Mouse (Mus musculus): ENCODE measurements around the gene Btn2a2.

Btn2a2 gene

DNA sequence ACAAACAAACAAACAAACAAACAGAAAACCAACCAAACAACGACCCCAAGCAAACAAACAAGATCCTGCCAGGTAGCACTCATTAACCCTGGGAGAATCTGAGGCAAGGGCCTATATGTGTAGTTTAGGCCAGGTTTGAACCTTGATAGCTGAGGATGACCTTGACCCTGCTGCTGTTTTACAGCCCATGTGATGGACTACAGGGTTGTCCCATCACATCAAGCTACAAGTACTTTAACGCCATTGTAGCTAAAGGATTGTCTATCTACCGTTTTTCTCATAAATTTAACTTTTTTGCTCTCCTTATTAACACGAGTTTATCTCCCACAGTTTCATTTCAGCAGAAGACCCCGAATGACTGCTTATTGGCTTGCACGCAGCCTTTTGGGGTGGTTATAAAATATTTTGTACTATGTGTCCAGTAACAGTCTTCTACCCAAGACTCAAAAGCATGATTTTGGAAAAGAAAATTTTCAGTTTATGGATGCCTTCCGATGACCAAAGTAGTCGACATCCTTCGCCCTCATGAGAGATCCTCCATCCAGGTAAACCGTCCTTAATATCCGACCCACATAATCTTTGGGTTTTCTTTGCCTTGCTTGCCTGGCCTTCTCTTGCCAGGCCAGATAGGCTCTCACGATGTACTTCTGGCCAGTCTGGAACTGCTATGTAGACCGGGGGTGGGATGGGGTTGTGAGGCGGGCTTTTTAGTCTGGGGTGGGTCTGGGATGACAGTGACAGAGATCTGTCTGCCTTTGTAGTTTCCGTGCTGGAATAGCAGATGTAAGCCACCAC lies 27.4 kb upstream of the Btn2a2 start:
- Histone ChIP-seq H3K9me3 (ENCODE audit: low read length) (no peaks in the 10 kb centered on the region), H3K4me1 (replicated peaks; ENCODE audit: low read depth, low read length) (peaks cover 62% of the 10 kb centered on the region), H3K27me3 (ENCODE audit: insufficient read depth, low read length) (no peaks in the 10 kb centered on the region), H3K36me3 (ENCODE audit: insufficient read depth, low read length) (no peaks in the 10 kb centered on the region), H3K4me3 (replicated peaks; ENCODE audit: low read length) (peak overlapping the region; percentile 85)
- no peak for TF ChIP-seq POU5F1 (IDR thresholded peaks at IDR 0.05; ENCODE audit: borderline replicate concordance, low read length)
- TF ChIP-seq NANOG (IDR thresholded peaks at IDR 0.05; ENCODE audit: borderline replicate concordance, low read length), result no peak
- TF ChIP-seq CTCF (conservative IDR thresholded peaks at IDR 0.05; ENCODE audit: low read length), result no peak

DNA sequence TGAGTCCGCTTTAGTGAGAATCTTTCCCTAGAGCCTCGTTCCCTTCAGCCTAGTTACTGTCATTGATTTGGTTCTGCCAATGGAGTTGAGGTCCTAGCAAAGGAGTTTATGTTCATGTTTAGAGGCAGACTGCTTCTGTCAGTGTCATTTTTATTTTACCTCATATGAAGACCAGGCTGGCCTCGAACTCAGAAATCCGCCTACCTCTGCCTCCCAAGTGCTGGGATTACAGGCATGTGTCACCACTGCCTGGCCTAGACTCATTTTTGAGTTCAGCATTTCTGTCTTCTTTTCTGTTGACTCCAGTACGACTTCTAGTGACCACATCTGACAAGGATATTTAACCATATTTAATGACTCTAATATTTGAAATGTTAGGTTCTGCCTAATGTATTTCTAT lies 26.6 kb upstream of the Btn2a2 start:
- H3K9me3 ChIP-seq (ENCODE audit: low read length), result no peaks in the 10 kb centered on the region
- H3K4me1 ChIP-seq (replicated peaks; ENCODE audit: low read depth, low read length), result peaks cover 64% of the 10 kb centered on the region
- H3K4me3 ChIP-seq (replicated peaks; ENCODE audit: low read length), result no peak overlapping the region
- TF ChIP-seq POU5F1 (IDR thresholded peaks at IDR 0.05; ENCODE audit: borderline replicate concordance, low read length), result no peak
- TF ChIP-seq NANOG (IDR thresholded peaks at IDR 0.05; ENCODE audit: borderline replicate concordance, low read length), result no peak
- TF ChIP-seq CTCF (conservative IDR thresholded peaks at IDR 0.05; ENCODE audit: low read length), result no peak
- H3K36me3 ChIP-seq (ENCODE audit: insufficient read depth, low read length), result no peaks in the 10 kb centered on the region
- no peaks in the 10 kb centered on the region for H3K27me3 ChIP-seq (ENCODE audit: insufficient read depth, low read length)

- Histone ChIP-seq H3K4me3 (replicated peaks; ENCODE audit: low read length) (no peak overlapping the region), H3K4me1 (replicated peaks; ENCODE audit: low read depth, low read length) (peaks cover 64% of the 10 kb centered on the region), H3K9me3 (ENCODE audit: low read length) (no peaks in the 10 kb centered on the region), H3K27me3 (ENCODE audit: insufficient read depth, low read length) (no peaks in the 10 kb centered on the region), H3K36me3 (ENCODE audit: insufficient read depth, low read length) (no peaks in the 10 kb centered on the region)
- TF ChIP-seq CTCF (conservative IDR thresholded peaks at IDR 0.05; ENCODE audit: low read length), result no peak
- no peak for TF ChIP-seq POU5F1 (IDR thresholded peaks at IDR 0.05; ENCODE audit: borderline replicate concordance, low read length)
- no peak for TF ChIP-seq NANOG (IDR thresholded peaks at IDR 0.05; ENCODE audit: borderline replicate concordance, low read length)
Observed at GRCm38 (mm10) chr13:23513517-23513916, 24.9 kb upstream of the Btn2a2 start.

- Histone ChIP-seq H3K4me1 (replicated peaks; ENCODE audit: low read depth, low read length) (peaks cover 74% of the 10 kb centered on the region), H3K4me3 (replicated peaks; ENCODE audit: low read length) (no peak overlapping the region), H3K36me3 (ENCODE audit: insufficient read depth, low read length) (no peaks in the 10 kb centered on the region), H3K9me3 (ENCODE audit: low read length) (no peaks in the 10 kb centered on the region), H3K27me3 (ENCODE audit: insufficient read depth, low read length) (no peaks in the 10 kb centered on the region)
- no peak for TF ChIP-seq NANOG (IDR thresholded peaks at IDR 0.05; ENCODE audit: borderline replicate concordance, low read length)
- TF ChIP-seq POU5F1 (IDR thresholded peaks at IDR 0.05; ENCODE audit: borderline replicate concordance, low read length), result no peak
- TF ChIP-seq CTCF (conservative IDR thresholded peaks at IDR 0.05; ENCODE audit: low read length), result no peak
Observed at GRCm38 (mm10) chr13:23510127-23510526, 21.5 kb upstream of the Btn2a2 start.

DNA sequence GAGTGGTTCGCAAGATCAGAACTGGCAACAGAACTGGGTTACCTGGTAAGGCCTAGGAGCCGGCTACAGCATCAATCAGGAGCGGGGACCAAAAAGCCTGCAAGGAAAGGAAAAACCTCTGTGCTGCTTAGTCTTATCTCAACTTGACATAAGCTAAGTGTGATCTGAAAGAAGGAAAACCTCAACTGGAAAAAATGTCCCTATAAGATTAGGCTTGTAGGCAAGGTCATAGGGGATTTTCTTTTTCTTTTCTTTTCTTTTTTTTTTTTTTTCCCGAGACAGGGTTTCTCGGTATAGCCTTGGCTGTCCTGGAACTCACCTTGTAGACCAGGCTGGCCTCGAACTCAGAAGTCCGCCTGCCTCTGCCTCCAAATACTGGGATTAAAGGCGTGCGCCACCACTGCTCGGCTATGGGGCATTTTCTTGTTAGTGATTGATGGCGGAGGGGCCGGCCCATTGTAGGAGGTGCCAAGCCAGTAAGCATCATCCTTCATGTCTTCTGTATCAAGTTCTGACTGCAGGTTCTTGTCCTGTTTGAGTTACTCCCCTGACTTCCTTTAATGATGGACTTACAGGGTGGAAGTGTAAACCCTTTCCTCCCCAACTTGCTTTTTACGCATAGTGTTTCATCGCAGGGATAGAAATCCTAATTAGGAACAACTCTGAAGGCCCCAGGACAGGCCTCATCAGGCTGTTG lies 18.3 kb upstream of the Btn2a2 start:
- Histone ChIP-seq H3K4me1 (replicated peaks; ENCODE audit: low read depth, low read length) (peaks cover 67% of the 10 kb centered on the region), H3K9me3 (ENCODE audit: low read length) (no peaks in the 10 kb centered on the region), H3K4me3 (replicated peaks; ENCODE audit: low read length) (peak overlapping the region; percentile 80), H3K27me3 (ENCODE audit: insufficient read depth, low read length) (no peaks in the 10 kb centered on the region), H3K36me3 (ENCODE audit: insufficient read depth, low read length) (no peaks in the 10 kb centered on the region)
- no peak for TF ChIP-seq POU5F1 (IDR thresholded peaks at IDR 0.05; ENCODE audit: borderline replicate concordance, low read length)
- no peak for TF ChIP-seq CTCF (conservative IDR thresholded peaks at IDR 0.05; ENCODE audit: low read length)

GRCm38 (mm10) chr13:23506351-23506750 lies 17.7 kb upstream of the Btn2a2 start:
- Histone ChIP-seq H3K4me3 (replicated peaks; ENCODE audit: low read length) (peak overlapping the region; percentile 80), H3K36me3 (ENCODE audit: insufficient read depth, low read length) (no peaks in the 10 kb centered on the region), H3K9me3 (ENCODE audit: low read length) (no peaks in the 10 kb centered on the region), H3K27me3 (ENCODE audit: insufficient read depth, low read length) (no peaks in the 10 kb centered on the region), H3K4me1 (replicated peaks; ENCODE audit: low read depth, low read length) (peaks cover 68% of the 10 kb centered on the region)
- no peak for TF ChIP-seq POU5F1 (IDR thresholded peaks at IDR 0.05; ENCODE audit: borderline replicate concordance, low read length)
- TF ChIP-seq NANOG (IDR thresholded peaks at IDR 0.05; ENCODE audit: borderline replicate concordance, low read length), result no peak
- no peak for TF ChIP-seq CTCF (conservative IDR thresholded peaks at IDR 0.05; ENCODE audit: low read length)

DNA sequence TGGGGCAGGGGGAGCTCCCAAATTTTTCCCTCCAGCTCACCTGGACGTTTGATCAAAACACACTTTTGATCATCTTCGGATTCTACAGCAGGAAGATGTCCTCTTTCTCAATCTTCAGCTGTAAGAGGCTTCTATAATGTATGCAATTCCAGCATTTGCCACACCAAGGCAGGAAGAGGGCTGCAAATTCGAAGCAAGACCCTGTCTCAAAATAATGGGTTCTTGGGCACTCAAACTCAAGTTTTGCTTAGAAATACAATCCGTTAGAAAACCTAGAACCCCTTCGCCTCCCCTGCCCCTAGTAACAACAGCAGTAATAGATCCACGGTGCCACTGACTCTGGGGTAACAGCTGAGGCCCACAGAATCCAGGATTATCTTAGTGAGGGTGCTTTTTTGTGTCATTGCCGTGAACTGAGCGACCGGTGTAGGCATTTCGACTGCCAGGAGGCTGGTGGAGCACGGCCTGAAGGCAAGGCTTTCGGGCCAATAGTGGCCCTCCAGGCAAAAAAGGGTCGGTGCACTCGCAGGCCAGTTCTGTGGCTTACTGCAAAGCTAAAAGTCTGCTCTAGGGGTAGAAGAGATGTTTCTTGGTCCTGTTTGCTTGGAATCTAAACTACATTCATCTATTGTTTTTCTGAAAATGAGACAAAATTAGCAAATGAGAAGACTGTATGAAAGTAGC lies 17.1 kb upstream of the Btn2a2 start:
- TF ChIP-seq CTCF (conservative IDR thresholded peaks at IDR 0.05; ENCODE audit: low read length), result no peak
- no peak for TF ChIP-seq POU5F1 (IDR thresholded peaks at IDR 0.05; ENCODE audit: borderline replicate concordance, low read length)
- no peak for TF ChIP-seq NANOG (IDR thresholded peaks at IDR 0.05; ENCODE audit: borderline replicate concordance, low read length)
- peak overlapping the region; percentile 80 for H3K4me3 ChIP-seq (replicated peaks; ENCODE audit: low read length)
- H3K9me3 ChIP-seq (ENCODE audit: low read length), result no peaks in the 10 kb centered on the region
- H3K4me1 ChIP-seq (replicated peaks; ENCODE audit: low read depth, low read length), result peaks cover 69% of the 10 kb centered on the region
- H3K27me3 ChIP-seq (ENCODE audit: insufficient read depth, low read length), result no peaks in the 10 kb centered on the region
- H3K36me3 ChIP-seq (ENCODE audit: insufficient read depth, low read length), result no peaks in the 10 kb centered on the region

DNA sequence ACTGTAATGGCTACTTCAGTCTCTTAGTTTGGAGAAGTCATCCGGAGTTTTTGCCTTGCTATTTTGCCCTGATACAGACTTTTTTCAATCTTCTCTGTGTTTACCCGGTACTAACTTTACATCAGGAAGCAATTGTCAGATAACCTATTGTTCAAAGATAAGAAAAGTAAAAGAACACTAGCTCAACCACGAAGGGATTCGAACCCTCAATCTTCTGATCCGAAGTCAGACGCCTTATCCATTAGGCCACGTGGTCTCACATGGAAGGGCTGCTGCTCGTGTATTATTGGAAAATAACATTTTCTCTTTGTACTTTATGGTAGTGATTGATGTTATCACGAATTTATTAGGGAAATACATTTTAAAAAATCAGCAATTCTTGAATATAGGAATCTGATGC lies 15.1 kb upstream of the Btn2a2 start:
- TF ChIP-seq NANOG (IDR thresholded peaks at IDR 0.05; ENCODE audit: borderline replicate concordance, low read length), result no peak
- TF ChIP-seq POU5F1 (IDR thresholded peaks at IDR 0.05; ENCODE audit: borderline replicate concordance, low read length), result no peak
- TF ChIP-seq CTCF (conservative IDR thresholded peaks at IDR 0.05; ENCODE audit: low read length), result no peak
- no peaks in the 10 kb centered on the region for H3K36me3 ChIP-seq (ENCODE audit: insufficient read depth, low read length)
- peak overlapping the region; percentile 51 for H3K4me3 ChIP-seq (replicated peaks; ENCODE audit: low read length)
- H3K9me3 ChIP-seq (ENCODE audit: low read length), result no peaks in the 10 kb centered on the region
- H3K27me3 ChIP-seq (ENCODE audit: insufficient read depth, low read length), result no peaks in the 10 kb centered on the region
- peaks cover 69% of the 10 kb centered on the region for H3K4me1 ChIP-seq (replicated peaks; ENCODE audit: low read depth, low read length)

Data from E14TG2a.4 (cell line).